Mouse (Mus musculus): ENCODE results near the gene Fkbp15.

GRCm38 (mm10) chr4:62302795-62303194, 57.6 kb downstream of the Fkbp15 start:
- TF ChIP-seq EP300 (IDR thresholded peaks at IDR 0.05): no peak
- TF ChIP-seq CTCF (IDR thresholded peaks at IDR 0.05): no peak

All from lung, postnatal 0 days (tissue).